Mouse (Mus musculus) c-Kit-positive CD71-positive TER-119-positive erythroid progenitor cells, embryonic 14.5 days (primary cell): ENCODE measurements around the gene Zdhhc14.

Source experiments
- DNase-seq: peaks from one replicate; pipeline ENCODE4 v3.0.0-alpha.2; 2013; ENCODE audit warnings: low spot score

The Zdhhc14 gene

DNA sequence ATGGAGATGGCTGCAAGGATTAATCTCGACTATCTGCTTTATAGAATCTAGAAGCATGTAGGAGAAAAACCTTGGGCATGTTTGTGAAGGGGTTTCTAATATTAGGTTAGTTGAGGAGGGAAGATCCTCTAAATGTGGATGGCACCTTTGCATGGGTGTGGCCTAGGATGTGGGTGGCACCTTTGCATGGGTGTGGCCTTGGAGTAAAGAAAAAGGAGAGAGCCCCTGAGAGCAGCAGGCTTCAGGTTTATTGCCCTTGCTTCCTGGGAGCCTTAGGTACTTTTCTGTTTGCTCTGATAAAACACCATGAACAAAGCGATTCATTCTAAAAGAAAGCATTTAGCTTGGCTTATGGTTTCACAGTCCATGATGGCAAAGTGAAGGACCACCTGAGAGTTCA lies 62.2 kb downstream of the Zdhhc14 start:
- DNase-seq: no peak

DNA sequence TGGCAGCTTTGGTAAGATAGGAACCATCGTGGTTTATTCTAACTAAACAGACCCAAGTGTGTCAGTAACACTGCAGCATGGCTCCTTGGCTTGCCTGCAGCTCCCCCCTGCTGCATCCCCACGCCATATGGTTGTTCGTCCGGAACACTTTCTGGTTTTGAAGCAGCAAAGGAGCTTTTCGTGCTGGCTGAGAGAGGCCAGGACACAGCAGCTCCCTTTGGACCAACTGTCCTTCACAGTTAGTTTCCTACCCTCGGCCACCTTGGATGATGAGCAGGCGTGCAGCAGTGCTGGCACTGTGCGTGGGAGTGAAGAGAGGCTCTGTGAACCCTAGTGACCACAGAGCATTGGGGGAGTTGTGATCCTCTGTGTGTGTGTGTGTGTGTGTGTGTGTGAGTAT lies 64.2 kb downstream of the Zdhhc14 start:
- no peak for DNase-seq

DNA sequence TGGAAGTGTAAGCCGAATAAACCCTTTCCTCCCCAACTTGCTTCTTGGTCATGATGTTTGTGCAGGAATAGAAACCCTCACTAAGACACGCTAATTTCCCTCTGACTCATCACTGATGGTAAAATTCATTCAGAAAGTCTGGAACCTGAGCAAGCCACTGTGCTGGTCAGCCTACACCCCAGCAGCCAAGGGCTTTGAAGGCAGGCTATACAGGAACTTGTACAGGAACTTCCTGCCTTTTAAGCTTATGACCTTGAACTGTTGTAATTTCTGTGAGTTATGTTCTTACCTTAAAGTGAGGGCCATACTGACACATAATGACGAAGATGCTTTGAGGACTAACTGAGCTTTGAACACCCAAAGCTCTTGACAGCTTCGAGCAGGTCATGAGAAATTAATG lies 67.9 kb downstream of the Zdhhc14 start:
- DNase-seq: no peak

DNA sequence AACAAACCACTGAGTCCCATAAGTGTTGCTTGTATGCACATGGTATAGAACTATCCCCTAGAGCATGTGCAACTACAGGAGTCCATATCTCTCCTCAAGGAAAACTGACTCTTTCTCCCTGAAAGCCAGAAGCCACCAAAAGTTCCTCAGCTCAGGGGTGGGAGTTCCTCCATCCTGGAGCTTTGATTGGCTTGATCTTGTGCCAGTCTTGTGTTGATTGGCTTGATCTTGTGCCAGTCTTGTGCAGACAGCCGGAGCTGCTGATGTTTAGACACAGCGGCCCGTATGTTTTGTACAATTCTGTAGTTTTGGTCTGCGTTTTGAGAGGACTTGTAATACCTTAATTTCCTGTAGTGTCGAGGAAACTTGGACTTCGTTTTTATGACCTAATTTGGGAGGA lies 70.8 kb downstream of the Zdhhc14 start:
- DNase-seq: no peak

DNA sequence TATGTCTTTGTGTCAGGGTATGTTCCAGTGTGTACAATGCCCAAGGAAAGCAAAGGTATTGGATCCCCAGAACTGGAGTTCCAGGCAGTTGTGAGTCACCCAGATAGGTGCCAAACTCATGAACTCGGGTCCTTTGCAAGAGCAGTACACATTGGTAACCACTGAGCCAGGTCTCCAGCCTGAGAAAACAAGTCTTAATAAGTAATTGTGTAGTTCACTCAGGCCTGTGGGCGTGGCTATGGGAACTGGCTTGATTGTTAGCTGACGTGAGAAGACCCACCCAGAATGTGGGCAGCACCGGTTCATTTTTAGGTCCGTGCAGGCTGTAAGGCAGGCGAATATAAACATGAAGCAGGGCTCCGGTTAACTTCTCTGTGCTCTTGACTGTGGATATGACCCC lies 73.6 kb downstream of the Zdhhc14 start:
- DNase-seq: no peak

DNA sequence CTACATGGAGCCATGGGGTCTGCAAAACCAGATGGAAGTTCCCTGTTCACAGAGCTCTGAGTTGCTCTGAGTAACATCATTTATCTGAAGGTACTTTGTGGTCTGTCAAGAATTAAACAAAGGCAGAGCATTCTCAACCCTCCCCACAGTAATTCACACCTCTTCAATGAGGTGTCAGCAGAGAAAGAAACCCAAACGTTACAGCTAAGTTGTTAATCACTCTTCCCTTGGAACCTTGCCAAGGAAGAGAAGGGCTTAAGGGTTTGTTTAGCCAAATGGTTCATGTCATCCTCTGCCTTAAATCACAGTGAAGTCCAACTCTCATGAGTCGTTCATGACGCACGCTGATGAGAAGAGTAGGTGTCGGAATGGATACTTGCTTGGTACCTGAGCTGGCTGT lies 75.6 kb downstream of the Zdhhc14 start:
- no peak for DNase-seq

DNA sequence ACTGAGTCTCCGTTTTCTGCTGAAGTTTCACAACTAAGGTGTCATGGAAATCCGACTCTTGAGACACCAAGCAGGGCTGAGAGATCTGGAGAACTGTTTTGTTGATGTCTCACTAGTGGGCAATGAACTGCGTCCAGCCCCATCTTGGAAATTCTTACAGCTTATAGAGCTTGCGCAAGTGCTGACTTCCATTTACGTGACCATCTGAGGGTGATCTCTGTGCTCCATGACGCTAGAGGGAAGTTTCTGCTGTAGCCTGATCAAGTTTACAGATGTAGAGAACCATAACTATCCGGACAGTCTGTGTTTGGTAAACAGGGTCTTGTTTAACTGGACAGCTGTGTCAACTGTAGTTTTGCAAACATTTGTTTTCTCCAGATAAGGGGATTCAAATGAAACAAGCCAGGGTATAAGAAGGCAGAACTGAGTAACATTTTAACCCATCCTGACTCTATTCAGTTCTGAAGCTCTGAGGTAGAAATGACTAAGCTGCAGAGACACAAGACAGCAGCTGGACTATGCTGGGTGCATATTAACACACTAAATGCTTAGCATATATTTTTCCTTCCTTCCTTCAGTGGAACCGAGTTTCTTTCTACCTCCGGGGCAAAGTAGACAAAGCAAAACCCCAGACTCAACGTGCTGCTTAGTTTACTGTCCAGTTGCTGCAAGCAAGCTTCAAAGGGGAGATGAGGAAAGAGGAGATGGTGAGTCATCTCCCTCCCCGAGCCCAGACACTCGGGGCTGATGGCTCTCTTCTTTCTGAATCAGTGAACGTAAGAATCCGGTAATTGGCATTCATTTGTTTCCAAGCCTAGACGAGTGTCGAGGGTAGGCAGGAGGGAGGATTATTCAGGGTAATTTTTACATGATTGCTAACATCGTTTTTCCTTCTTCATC lies 77.0 kb downstream of the Zdhhc14 start:
- DNase-seq: no peak

DNA sequence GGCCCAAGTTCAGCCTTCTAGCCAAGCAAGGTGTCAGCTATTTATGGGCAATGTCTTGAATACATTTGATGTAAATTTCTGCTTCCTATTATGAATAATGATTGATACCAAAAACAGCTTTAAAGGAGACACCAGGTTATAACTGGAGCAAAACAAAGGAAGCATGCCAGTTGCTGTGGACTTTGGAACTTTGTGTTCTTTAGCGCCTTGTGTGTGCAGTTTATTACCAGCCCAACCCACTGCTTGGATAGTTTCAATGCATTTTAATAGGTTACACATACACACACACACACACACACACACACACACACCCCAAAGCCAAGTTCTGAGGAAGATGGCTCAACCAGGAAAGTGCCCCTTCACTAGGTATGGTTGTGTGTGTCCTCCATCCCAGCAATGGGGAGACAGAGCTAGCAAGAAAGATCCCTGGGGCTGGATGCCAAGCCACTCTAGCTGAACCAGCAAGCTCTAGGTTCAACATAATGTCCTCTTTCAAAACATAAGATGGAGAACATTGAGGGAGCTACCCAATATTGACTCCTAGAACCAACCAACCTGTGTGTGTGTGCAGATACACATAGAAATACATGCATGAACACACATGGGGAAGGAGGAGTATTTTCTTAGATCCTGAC lies 79.9 kb downstream of the Zdhhc14 start:
- DNase-seq: no peak

DNA sequence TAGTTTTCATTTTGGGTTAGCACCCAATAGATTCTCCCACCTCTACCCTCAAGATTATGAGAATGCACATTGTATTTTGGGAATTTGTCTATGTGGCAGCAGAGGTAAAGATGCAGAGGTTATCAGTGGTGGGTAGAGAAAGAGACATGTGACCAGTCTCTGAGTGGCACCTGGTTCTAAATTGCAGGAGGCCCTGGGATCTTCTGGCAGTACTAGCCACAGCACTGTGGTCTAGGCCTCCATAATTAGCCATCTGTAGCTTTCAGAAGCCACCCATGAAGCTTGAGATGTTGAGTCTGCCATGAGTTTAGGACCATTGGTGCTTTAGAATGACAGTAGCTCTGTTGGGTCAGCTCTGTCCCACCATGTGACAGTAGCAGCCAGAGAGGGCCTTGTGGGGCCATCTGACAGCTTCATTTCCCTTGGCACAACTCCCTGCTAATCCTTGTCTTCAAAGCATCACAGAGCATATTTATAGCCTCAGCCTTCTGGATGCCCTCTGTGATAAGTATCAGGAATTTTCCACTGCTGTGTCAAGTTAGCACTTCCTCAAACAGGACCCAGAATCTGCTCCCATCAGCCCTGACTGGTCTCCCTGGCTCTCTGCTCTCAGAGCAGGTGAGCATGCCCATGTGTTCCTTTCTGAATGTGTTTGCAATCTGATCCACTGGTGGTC lies 80.5 kb downstream of the Zdhhc14 start:
- DNase-seq: no peak

DNA sequence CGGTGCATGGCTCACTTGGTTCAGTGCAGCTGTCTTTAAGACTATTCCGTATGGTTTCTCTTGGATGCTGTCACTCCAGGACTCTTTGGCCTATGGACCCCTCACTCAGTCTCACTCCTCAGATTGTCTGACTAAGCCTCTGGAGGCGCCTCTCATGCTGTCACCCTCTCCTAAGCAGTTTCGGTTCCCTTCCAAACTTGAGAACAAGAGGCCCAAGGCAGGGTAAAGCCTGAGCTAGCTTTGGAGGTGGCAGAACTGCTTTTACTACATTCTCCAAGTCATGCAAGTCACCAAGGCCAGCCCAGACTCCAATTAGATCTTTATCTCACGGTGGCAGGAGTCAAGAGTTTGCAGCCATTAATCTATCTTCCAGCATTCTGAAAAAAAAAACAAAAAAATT lies 82.3 kb downstream of the Zdhhc14 start:
- no peak for DNase-seq

DNA sequence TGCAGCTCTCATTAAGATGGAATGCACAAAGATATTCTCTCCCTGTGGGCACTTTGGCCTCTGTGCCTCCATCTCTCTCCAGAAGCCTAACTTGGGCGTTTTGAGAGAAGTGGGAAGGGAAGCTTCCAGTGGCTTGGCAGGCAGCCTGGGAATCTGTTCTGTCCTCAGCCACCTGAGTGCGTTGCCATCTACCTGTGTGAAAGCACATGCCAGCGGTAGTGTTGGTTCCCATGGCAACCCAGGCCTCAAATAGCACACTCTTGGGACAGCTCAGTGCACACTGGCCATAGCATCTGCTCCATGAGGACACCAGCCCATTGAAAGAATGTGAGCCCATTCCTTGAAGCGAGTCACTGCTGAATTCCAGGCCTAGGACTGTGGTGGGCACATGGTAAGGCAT lies 83.2 kb downstream of the Zdhhc14 start:
- no peak for DNase-seq

DNA sequence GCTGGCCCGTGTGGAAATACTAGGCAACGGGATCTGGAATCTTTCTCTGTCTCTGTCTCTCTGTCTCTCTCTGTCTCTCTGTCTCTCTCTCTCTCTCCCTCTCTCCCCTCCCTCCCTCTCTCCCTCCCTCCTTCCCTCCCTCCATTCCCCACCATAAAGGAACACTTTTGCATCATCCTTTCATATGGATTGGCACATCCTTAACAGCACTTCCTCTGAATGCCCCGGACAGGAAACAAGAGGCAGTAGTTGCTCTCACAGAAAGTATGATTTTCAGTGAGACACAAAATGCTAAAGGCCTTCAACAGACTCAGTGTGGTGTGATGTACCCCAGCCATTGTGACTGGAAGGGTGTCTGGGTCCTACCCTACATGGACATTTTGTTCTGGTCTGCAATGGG lies 89.9 kb downstream of the Zdhhc14 start:
- DNase-seq: no peak

DNA sequence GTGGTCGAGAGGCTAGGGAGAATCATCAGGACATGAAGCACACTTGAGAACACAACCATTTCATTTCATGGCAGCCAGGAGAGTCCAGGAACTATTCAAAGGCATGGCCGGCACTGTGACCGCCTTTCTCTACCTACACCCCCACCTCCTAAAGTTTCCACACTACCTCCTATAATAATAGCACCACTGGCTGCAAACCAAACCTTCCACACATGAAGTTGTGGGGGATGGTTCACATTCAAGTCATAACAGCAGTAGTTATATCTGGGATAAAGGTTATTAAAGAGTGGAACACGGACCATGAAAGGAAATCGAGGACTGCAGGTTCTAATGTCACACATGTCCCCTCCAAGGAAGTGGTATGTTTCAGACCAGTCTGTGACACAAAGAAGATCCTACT lies 90.6 kb downstream of the Zdhhc14 start:
- no peak for DNase-seq

DNA sequence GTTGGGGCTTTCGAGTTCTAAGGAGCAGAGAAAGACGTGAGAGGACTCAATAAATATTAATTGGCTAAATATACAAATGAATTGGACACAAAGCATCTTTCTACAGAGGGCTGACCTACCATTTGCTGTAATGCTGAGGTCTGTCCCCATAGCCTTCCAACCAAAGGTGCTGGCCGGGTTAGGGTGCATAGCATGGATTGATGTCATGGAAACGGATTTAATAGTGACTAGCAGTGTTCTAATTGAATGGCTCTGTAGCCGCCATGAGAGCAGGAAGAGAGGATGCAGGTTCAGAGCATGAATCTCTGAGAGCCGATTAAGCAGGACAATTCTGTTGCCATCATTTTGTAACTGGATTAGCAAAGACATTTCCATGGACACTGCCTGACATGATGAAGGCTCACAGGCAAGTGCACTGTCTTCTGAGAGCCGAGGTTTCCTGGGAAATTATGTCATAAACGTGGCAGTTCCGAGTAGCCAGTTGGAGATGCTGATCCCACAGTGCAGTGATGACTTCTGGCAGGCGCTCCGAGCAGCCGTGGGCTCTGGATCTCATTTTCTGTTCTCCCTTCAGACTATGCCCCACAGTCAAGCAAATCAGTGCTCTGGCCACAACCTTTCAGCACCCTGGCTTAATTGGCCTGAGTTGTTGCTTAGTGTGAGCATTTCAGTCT lies 91.3 kb downstream of the Zdhhc14 start:
- no peak for DNase-seq

DNA sequence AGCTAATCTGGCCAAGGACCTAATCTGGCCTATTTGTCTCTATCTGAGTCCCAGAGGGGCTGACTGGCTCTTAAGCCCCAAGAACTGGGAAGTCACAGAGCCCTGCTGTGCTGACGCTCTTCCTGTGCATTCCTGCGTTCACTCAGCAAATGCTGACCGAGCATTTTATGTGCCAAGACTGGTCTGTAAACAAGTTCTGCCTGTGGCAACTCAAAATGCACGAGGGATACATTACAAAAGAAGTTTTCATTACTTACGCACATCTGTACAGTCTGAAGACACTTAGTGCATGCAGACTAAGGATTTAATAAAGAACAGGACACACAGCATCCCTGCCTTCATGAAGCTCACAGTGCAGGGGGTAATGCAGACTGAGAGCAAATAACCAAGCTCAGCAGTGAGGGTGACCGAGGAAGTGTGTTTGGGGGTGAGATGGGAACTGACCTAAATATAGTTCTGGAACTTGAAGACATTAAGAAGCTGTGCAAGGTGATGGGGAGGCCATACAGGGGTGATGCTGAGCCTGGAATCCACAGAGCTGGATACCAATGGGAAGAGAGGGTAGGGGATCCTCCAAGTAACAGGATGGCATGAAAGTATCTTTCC lies 99.3 kb downstream of the Zdhhc14 start:
- DNase-seq: no peak

DNA sequence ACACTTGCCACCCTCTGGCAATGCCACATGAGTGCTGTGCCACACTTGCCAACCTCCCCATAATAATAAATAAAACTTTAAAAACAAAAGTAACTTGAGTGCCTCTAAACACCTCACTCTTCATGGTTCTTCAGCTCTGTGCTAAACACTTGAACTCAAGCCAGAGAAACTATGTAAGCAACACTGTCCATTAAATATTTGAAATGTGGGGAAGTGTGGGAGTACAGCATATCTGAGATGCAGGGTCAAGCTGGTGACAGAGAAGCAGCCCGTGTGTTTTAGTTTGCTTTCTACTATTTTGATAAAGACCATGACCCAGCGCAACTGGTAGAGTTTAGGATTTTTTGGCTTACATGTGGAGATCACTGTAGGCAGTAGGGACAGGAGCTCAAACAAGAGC lies 100.7 kb downstream of the Zdhhc14 start:
- DNase-seq: no peak

DNA sequence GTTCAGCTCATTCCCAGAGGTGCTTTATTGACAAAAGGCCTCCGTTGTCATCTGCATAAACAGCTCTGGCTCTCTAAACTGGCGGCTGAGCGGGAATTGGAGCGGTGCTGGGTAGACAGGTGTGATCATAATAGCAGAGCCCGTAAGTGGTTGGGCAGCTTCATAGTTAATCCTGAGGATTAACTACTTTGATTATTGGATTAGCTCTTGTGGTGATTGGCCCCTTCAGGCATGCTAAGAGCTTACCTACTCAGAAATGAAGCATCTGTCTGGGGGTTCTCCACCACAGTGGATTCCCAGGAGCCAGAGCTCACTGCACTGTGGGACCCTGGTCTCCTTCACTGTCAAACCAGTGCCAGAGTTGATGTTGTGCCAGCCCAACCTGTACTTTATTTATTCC lies 102.7 kb downstream of the Zdhhc14 start:
- DNase-seq: no peak

DNA sequence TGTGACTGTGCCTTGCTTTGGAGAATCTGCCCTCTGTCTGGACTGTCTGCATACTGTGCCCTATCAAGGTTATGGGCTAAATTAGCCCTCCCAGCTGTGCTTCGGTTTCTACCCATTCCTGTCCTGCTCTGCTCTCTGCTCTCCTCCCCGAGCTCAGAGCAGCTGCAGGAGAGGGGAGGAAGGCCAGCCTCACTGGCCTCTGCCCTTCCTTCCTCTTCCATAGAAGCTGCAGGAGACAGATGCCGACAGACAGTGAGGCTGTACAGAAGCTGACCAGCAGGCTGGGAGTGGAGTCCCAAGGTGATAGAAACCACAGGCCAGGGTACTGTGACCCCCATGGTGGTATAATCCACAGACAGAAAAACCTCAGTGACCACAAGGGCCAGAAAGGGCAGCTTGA lies 104.1 kb downstream of the Zdhhc14 start:
- no peak for DNase-seq

DNA sequence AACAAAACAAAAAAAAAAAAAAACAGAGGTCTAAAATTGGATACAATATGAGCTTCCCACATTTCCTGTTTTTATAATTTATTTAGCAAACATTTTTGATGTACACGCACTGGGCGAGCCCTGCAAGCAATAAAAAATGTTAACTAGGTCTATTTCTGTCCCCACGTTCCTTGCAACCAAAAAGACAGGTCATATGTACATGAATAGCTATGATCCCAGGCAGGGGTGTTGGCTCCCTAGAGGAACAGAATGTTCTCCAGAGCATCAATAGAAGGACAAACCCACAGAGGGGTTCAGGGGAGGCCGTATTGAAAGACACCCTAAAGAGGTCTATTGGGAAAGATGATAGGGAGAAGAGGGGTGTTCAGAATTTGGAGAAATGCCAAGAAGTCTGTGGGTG lies 106.6 kb downstream of the Zdhhc14 start:
- no peak for DNase-seq

DNA sequence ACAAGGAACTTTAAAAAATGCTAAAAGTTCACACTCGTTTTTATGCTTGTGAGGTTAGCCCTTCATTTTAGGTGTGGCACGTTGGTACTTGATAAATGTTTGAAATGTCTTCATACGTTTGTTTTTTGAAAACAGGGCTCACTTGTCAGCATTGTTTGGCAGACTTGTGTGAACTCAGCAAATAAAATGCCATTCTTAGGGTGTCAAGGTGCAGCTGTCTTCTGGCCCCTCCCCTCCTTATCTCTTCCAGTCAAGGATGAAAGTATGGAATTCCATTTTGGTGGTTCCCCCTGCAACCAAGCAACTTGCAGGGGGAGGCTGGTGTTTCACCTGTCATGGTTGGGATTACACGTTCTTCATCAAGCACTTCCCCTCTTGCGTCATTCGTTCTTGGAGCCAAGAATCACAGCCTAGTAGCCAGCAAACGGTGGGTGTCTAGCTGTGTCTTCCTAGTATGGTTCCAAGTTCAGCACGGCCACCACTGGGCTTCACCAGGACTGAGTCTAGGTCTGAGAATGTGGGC lies 108.2 kb downstream of the Zdhhc14 start:
- DNase-seq: no peak

DNA sequence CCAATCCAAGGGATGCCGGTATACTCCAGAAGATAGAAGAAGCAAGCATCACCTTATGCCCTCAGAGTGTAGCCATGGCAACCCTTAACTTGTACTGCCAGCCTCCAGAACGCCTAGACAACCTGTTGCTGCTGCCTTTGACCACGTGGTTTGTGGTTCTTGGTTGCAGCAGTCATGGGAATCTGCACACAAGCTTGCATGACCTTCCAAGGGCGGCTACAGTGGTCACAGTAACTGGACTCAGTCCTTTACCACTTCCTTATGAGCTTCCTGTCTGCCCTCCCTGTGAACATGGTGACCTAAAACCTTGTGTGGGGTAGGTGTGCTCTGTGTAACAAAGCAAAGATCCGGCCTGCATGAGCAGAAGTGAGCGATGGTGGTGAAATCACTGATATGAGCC lies 109.6 kb downstream of the Zdhhc14 start:
- no peak for DNase-seq

DNA sequence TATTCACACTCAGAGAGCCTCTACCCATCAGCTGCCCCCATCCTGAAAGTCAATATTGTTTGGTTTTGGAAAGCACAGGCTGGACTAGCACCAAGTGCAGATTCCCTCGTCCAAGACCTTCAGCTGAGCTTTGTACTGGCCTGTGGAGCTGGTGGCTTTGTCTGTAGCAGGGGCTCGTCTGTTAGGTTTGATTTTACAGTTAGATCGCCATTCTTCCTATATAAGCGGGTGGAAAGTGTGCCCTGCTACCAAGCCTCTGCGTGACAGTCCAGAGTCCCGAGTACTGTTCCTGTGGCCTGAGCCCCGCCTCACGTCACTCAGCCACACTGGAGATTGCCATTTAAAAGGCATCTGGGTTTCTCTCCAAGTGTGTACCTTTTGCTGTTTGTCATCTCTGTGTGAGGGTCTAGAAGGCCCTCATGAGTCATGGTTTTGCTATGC lies 113.8 kb downstream of the Zdhhc14 start:
- no peak for DNase-seq
